Mouse (Mus musculus) T-helper 2 cell (primary cell): ENCODE results near the gene Magi1.

Experiments used
- in situ Hi-C: fragments of 300-600 bp; cut with MboI, MseI; formaldehyde crosslinking; loops from one replicate; pipeline ENCODE4 v1.15.1; 2025; ENCODE audit warnings: high pct_unique_total_duplicates

The Magi1 gene

GRCm38 (mm10) chr6:94257831-94258173 lies 25.9 kb downstream of the Magi1 start:
- in situ Hi-C loops, result no loop called here

GRCm38 (mm10) chr6:94256982-94257830 lies 26.5 kb downstream of the Magi1 start:
- in situ Hi-C loops, result no loop called here

GRCm38 (mm10) chr6:94253943-94254342 lies 29.8 kb downstream of the Magi1 start:
- in situ Hi-C loops, result no loop called here

DNA sequence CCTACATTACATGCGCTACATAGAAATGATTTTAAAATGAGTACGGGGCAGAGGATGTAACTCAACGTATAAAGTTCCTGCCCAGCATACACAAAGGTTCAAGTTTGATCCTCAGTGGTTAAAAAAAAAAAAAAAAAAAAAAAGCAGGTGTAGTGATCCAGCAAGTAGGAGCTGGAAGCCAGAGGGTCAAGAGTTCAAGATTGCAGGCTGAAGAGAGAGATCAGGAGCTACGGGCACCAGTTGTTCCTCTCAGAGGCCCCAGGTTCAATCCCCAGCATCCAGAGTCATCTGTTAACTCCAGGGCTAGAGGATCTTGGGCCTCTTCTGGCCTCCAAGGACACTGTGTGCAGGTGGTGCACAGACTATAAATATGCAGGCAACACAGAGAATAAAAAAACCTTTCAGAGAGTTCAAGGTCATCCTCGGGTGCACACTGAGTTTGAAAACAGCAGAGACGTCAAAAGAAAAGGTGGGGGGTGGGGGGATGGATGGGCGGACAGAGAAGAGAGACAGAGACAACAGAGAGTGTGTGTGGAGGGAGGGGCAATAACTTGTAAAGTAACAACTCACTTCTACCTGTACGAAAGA lies 32.3 kb downstream of the Magi1 start:
- in situ Hi-C loops, result no loop called here

GRCm38 (mm10) chr6:94249286-94249790 lies 34.4 kb downstream of the Magi1 start:
- in situ Hi-C loops, result no loop called here

DNA sequence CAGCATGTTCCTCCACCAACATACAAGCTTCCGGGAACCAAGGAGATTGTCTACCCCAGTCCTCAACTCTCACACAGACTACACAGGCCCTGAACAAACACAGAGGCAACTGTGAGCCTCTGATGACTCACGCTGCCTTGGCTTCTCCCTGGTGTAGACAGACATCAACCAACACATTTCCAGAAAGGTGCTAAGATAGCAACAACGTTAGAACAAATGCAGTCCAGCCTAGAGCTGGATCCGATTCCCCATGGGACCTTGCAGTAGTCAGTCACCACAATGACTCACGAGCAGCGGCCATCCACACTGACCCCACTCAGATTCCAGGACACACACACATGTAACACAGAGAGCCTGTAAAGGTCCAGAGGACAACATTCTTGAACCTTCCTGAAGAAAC lies 42.5 kb downstream of the Magi1 start:
- in situ Hi-C loops, result no loop called here

DNA sequence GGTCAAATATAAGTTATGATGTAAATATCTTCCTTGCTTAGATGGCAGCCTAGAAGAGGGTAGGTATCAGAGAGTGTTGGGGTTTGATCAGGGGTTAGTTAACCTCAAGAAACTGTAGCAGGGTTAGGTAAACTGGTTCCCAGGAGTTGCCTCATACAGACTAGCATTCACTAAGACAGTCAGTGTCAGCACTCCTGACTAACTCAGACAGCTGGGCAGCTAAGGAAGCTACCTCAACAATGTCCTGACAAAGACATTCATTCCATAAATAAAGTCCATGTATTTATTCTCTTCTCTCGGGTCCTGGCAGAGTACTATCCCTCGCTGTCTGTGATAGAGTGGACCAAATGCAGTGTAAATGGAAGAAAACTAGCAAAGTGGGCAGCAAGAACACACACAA lies 45.1 kb downstream of the Magi1 start:
- in situ Hi-C loops, result no loop called here

DNA sequence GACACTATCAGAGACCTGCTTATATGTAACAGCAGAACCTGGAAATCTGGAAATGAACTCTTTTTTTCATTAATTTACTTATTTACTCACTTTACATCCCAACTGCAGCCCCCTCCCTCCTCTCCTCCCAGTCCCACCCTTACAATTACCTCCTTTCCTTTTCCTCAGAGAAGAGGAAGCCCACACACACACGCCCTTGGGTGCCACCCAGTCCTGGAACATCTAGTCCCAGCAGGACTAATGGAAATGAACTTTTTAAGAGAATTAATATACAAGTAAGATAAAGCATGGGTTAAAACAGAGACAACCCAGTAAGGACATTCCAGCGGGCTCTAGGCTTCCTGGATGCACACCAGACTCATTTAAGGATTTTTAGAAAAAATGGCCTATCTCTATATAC lies 46.8 kb downstream of the Magi1 start:
- in situ Hi-C loops, result no loop called here

GRCm38 (mm10) chr6:94232243-94232785 lies 51.4 kb downstream of the Magi1 start:
- in situ Hi-C loops, result no loop called here

- in situ Hi-C loops, result no loop called here
These were observed 51.9 kb downstream of the Magi1 start for GRCm38 (mm10) chr6:94231831-94232230.

GRCm38 (mm10) chr6:94231367-94231766 lies 52.4 kb downstream of the Magi1 start:
- in situ Hi-C loops, result no loop called here

GRCm38 (mm10) chr6:94230918-94231317 lies 52.8 kb downstream of the Magi1 start:
- in situ Hi-C loops, result no loop called here

DNA sequence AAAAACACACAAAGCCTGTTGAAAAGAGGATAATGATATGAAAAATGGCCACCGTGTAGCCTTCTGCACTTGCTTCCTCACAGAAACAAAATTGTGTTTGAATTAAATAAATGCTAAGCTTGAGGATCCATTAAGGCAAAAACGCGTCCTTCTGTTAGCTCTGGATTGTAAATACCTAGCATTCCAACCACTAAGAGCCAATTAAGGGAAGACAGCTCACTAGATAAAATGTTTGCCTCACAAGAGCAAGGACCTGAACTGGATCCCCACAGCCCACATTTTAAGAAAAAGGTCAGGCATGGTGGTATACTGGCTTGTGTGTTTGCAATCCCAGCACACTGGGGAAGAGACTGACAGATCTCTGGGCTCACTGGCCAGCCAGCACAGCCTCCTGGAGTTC lies 53.6 kb downstream of the Magi1 start:
- in situ Hi-C loops, result no loop called here

- in situ Hi-C loops, result no loop called here
These were observed 57.5 kb downstream of the Magi1 start for GRCm38 (mm10) chr6:94226262-94226661.

GRCm38 (mm10) chr6:94225832-94226231 lies 57.9 kb downstream of the Magi1 start:
- in situ Hi-C loops, result no loop called here

GRCm38 (mm10) chr6:94225091-94225490 lies 58.6 kb downstream of the Magi1 start:
- in situ Hi-C loops, result no loop called here

- in situ Hi-C loops, result no loop called here
These were observed 61.5 kb downstream of the Magi1 start for GRCm38 (mm10) chr6:94222253-94222652.

- in situ Hi-C loops, result no loop called here
These were observed 62.0 kb downstream of the Magi1 start for GRCm38 (mm10) chr6:94221750-94222149.

- in situ Hi-C loops, result no loop called here
These were observed 65.6 kb downstream of the Magi1 start for GRCm38 (mm10) chr6:94218076-94218475.

- in situ Hi-C loops, result no loop called here
These were observed 67.9 kb downstream of the Magi1 start for GRCm38 (mm10) chr6:94215834-94216233.

DNA sequence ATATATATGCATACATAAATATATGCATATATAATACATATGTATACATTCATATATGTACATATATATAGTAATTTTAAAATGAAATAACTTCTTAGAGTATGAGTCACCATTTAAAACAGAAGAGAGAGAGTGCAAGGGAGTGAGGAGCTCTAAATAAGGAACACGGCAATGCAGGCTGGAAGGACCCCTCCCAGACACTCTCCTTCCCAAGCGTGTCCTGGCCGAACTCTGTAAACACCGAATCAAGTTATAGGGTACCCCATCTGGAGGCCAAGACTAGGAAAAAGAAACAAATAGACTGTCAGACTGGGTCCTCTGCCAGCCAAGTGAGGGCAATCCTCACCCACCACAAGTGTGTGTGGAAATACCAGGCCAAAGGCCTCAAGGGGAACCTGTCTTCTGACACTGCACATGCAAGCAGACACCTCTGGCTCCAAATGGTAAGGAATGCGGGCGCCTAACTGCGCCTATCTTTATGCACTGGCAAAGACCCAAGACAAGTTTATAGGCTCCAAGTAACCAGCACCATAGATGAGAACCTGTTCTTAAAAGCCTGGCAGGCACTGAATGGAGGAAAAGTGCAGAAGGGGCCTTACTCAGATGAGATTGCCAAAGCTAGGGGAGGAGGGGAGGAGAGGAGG lies 68.7 kb downstream of the Magi1 start:
- in situ Hi-C loops, result no loop called here

DNA sequence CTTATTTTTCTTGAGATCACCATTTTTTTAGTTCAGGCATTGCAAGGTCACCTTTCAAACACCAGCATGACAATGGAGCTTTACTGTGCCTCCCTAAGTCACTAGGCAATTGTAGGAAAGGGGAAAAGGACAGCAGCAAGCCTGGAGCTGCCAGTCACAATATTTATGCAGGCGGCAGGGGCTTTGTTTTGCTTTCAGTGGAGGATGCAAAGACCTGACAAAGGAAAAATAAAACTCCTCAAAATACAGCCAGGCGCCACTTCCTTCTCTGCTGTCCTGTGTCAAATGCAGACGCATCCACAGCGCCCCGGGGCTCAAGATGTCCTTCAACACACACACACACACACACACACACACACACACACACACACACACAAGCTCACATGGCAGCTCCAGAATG lies 77.8 kb downstream of the Magi1 start:
- in situ Hi-C loops, result no loop called here
